Mouse (Mus musculus) thymus, adult 2 months (tissue): Measurements from ENCODE around the gene Plppr4. TPM values are rescaled to one million over a fixed set of nuclear protein-coding genes. Genes with fewer than 3 reads are reported as not detected.

ENCODE experiments used
- DNase-seq: peaks from one replicate; pipeline ENCODE4 v3.0.0; 2021
- H3K27ac ChIP-seq: fragments of 200-500 bp; 2 replicates; pipeline ENCODE4 v1.5.1; 2012; ENCODE audit warnings: low read length, control low read depth; ENCODE audit not compliant: control insufficient read depth, insufficient read depth
- H3K27me3 ChIP-seq: fragments of 200-500 bp; 2 replicates; pipeline ENCODE4 v1.6.1; 2012; ENCODE audit warnings: mild to moderate bottlenecking, low read length, moderate library complexity, mixed read lengths; ENCODE audit not compliant: control insufficient read depth, insufficient read depth
- H3K36me3 ChIP-seq: fragments of 200-500 bp; 2 replicates; pipeline ENCODE4 v1.6.1; 2012; ENCODE audit warnings: mild to moderate bottlenecking, low read length, moderate library complexity; ENCODE audit not compliant: control insufficient read depth, insufficient read depth
- H3K4me1 ChIP-seq: fragments of 200-500 bp; replicated peaks from 2 replicates; pipeline ENCODE4 v1.6.1; 2012; ENCODE audit warnings: low read length; ENCODE audit not compliant: control insufficient read depth, insufficient read depth
- H3K4me3 ChIP-seq: fragments of 200-500 bp; 2 replicates; pipeline ENCODE4 v1.5.1; 2012; ENCODE audit warnings: mild to moderate bottlenecking, low read length, control low read depth, moderate library complexity; ENCODE audit not compliant: control insufficient read depth, insufficient read depth
- CTCF ChIP-seq: fragments of 200-500 bp; IDR thresholded peaks from 2 replicates; pipeline ENCODE4 v1.5.1; 2012; ENCODE audit warnings: mild to moderate bottlenecking, control low read depth, low read length, moderate library complexity, borderline replicate concordance; ENCODE audit not compliant: control insufficient read depth, poor library complexity, insufficient read depth; ENCODE audit errors: extremely low read depth
- POLR2A ChIP-seq: fragments of 200-500 bp; IDR thresholded peaks from 2 replicates; pipeline ENCODE4 v1.6.1; 2012; ENCODE audit warnings: mild to moderate bottlenecking, low read length, control low read depth, moderate library complexity; ENCODE audit not compliant: control insufficient read depth, poor library complexity, insufficient read depth; ENCODE audit errors: extremely low read depth
- WGBS: fragments of 180-500 bp; shearing (Covaris S2); methylation state at CpG from one replicate; pipeline ENCODE4 v1.1.7; 2018; 5-methylcytosine and 5-hydroxymethylcytosine counted together
- polyA plus RNA-seq: library from polyadenylated mRNA; depleted of rRNA; stranded (reverse); fragments of >200 nt; gene quantifications from 2 replicates; pipeline ENCODE4 v1.2.3, GENCODE M21; 2012; rRNA removed

Gene Plppr4
- polyA plus RNA-seq, result 1.7 and 2.0 TPM in 2 replicates

GRCm38 (mm10) chr3:117360528-117360927 lies at the start of gene Plppr4:
TSS of gene Plppr4 (minus strand) at chr3:117360876.
- TF ChIP-seq CTCF (no peak), POLR2A (no peak)
- H3K27me3 ChIP-seq, result no peaks in the 10 kb centered on the region
- H3K36me3 ChIP-seq, result no peaks in the 10 kb centered on the region
- peak within 1 kb of the TSS; percentile 24; the same call in 1 of the 2 replicates for H3K4me3 ChIP-seq
- no peak for DNase-seq
- H3K4me1 ChIP-seq, result no peaks in the 10 kb centered on the region
- 72% methylated on average over 5 of the region's 5 CpGs for WGBS
- H3K27ac ChIP-seq, result no peak within 1 kb of the TSS

DNA sequence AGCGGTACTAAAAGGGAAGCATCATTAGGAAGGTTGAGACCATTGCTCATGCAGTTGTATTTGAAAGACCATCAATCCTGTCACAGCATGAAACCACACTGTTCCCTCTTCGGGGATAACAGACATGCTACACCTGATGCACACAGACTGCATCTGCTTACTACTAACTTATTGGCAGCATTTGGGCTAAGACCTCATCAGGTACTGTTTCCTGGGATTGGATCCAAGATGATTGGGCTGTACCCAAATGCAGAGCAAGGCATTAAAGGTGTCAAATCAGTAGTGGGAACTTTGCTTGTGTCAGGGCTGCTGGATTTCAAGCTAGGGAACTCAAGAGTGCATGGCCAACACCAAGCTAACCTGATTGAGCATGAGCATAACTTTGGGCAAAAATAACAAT lies 45.1 kb upstream of the Plppr4 start:
- H3K4me1 ChIP-seq, result no peaks in the 10 kb centered on the region

GRCm38 (mm10) chr3:117403740-117404139 lies 43.1 kb upstream of the Plppr4 start:
- 96% methylated on average over 3 of the region's 3 CpGs for WGBS
- H3K36me3 ChIP-seq, result no peaks in the 10 kb centered on the region
- no peak for TF ChIP-seq CTCF
- no peak for TF ChIP-seq POLR2A

More for the DNA sequence above, 45.1 kb upstream of the Plppr4 start:
- WGBS, result 87% methylated on average over 2 of the region's 2 CpGs
- no peaks in the 10 kb centered on the region for H3K27me3 ChIP-seq
- DNase-seq, result no peak
- no peak overlapping the region for H3K27ac ChIP-seq
- H3K4me3 ChIP-seq, result no peak overlapping the region
- no peaks in the 10 kb centered on the region for H3K36me3 ChIP-seq
- TF ChIP-seq CTCF (no peak), POLR2A (no peak)

DNA sequence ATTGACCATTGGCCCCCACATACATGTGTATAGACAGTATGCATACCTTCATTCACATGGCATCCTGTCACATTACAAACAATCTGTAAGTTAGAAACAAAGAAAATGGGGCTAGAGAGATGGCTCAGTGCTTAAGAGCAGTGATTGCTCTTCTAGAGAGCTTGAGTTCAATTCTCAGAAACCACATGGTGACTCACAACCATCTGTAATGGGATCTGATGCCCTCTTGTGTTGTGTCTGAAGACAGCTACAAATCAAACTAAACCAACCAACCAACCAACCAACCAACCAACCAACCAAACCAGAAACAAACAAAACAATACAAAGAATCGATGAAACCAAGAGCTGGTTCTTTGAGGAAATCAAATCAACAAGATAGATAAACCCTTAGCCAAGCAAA lies 5.4 kb upstream of the Plppr4 start:
- DNase-seq, result no peak
- TF ChIP-seq POLR2A, result no peak
- TF ChIP-seq CTCF, result no peak
- WGBS, result 92% methylated on average over 1 of the region's 1 CpGs
- Histone ChIP-seq H3K27ac (no peak overlapping the region), H3K4me1 (no peaks in the 10 kb centered on the region), H3K36me3 (no peaks in the 10 kb centered on the region), H3K4me3 (no peak overlapping the region), H3K27me3 (no peaks in the 10 kb centered on the region)

More at GRCm38 (mm10) chr3:117403740-117404139, 43.1 kb upstream of the Plppr4 start:
- Histone ChIP-seq H3K4me3 (no peak overlapping the region), H3K27ac (no peak overlapping the region), H3K4me1 (no peaks in the 10 kb centered on the region), H3K27me3 (no peaks in the 10 kb centered on the region)
- no peak for DNase-seq

DNA sequence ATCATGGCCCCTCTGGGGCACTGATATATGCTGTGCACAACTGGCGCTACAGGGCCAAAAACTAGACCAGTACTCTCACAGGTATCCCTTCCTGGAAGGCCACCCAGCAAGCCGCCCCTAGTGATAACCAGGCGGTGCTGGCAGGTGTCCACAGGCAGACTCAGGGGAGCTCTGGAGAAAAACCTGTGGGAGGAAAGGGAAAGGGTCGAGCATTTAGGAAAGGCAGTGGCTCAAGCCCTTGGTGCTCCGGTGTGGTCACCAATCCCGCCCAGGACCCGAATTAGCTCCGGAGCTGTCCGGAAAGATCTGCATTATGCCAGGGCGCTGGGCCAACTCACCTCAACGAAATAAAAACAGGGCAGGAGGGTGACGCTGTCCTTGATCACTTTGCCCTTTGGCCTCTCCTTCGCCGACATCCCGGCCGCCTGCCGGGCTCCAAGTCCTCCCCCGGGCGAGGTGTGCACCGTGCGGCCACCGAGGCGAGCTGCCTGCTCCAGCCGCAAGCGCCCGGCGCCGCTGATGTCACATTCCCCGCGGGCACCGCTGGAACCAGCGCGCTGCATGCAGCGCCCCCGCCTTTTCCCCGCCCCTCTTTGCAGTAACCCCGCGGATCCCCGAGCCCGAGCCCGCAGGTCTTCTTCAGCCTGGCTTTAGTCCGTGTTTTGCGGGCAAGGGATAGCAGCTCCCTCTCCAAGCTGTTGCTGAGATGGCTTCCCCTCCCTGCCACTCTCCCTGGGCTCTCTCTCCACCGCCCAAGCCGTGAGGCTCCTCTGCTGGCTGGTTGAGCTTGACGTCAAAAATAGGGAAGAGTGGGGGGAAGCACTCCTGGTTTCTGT lies 772 bp downstream of the Plppr4 start:
- no peaks in the 10 kb centered on the region for H3K36me3 ChIP-seq
- H3K27ac ChIP-seq, result no peak overlapping the region
- peak overlapping the region; percentile 24; the same call in 1 of the 2 replicates for H3K4me3 ChIP-seq
- H3K27me3 ChIP-seq, result no peaks in the 10 kb centered on the region
- DNase-seq, result no peak
- no peaks in the 10 kb centered on the region for H3K4me1 ChIP-seq
- no peak for TF ChIP-seq CTCF
- TF ChIP-seq POLR2A, result no peak
- 5% methylated on average over 46 of the region's 46 CpGs for WGBS

DNA sequence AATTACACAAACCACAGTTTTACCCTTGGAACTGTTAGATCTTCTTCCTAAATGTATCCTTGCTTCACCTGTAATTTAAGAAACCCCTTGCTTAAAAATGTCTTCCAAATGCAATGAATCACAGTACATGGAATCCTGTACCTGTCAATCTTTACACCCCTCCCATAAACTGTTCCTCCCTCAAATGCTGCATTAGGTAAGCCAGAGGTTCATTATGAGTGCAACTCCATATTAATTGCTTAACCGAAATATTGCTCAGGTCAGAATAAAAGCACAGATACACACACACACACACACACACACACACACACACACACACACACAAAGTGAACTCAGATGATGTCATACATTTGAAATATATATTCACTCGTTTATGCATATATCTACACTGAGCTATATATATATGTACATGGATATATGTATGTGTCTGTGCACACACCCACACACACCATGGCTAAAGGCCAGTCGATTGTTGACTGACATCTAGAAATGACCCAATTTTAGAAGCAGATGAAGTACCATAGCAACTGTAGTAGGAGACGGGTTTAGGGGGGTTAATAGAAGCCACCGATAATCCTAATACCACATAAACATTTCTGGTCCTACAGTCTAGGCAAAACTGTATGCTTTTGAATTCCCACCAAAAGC lies 1.6 kb downstream of the Plppr4 start:
- WGBS, result 88% methylated on average over 5 of the region's 5 CpGs
- no peaks in the 10 kb centered on the region for H3K4me1 ChIP-seq
- H3K4me3 ChIP-seq, result no peak overlapping the region

More for the DNA sequence above, 1.6 kb downstream of the Plppr4 start:
- no peaks in the 10 kb centered on the region for H3K27me3 ChIP-seq
- H3K36me3 ChIP-seq, result no peaks in the 10 kb centered on the region
- DNase-seq, result no peak
- TF ChIP-seq POLR2A (no peak), CTCF (no peak)
- H3K27ac ChIP-seq, result no peak overlapping the region
